Mouse (Mus musculus) layer of hippocampus, adult 18-20 months (tissue): ENCODE data around the gene Ltbr. TPM values are rescaled to one million over a fixed set of nuclear protein-coding genes. Genes with fewer than 3 reads are reported as not detected.
"Not testable (repeated sequence)": the region's sequence is repeated elsewhere in the genome, so short reads cannot be mapped to it uniquely, and the experiment has no call there.

Experiments used
- DNase-seq, 2 experiments: peaks; one replicate each; pipeline ENCODE4 v3.0.0; 2022; ENCODE audit warnings: low spot score in 2 of 2
- total RNA-seq, 2 experiments: library from RNA; stranded (reverse); gene quantifications; 2 replicates each; pipeline ENCODE4 v1.2.3; 2021

Ltbr gene
- total RNA-seq, 2 experiments from 2014 or later, result 6.5 to 7.4 TPM

- peak in 1 of 2 experiments; percentile 47 for DNase-seq
These were observed 38.7 kb downstream of the Ltbr start for GRCm38 (mm10) chr6:125274841-125275563.

DNA sequence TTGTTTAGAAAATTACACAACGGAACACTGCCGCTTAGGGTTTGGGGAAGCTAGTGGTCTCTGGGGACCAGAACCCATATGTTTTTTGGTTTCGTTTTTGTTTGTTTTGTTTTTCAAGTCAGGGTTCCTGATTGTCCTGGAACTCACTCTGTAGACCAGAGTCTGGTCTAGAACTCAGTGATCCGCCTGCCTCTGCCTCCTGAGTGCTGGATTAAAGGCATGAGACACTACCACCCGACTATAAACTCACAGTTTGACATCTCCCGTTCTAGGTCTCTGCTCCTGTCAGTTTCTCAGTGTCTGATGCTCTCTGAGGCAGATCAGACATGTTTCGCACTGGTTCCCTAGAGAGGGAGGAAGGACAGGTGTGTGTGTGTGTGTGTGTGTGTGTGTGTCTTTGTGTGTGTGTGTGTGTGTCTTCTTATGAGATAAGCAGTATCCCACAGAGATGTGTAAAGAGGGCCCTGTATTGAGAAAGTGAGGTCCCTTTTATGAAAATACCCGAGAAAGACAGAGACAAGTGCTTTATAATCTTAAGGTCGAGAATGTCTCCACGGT is 41.4 kb downstream of the Ltbr start:
- DNase-seq, result no peak

DNA sequence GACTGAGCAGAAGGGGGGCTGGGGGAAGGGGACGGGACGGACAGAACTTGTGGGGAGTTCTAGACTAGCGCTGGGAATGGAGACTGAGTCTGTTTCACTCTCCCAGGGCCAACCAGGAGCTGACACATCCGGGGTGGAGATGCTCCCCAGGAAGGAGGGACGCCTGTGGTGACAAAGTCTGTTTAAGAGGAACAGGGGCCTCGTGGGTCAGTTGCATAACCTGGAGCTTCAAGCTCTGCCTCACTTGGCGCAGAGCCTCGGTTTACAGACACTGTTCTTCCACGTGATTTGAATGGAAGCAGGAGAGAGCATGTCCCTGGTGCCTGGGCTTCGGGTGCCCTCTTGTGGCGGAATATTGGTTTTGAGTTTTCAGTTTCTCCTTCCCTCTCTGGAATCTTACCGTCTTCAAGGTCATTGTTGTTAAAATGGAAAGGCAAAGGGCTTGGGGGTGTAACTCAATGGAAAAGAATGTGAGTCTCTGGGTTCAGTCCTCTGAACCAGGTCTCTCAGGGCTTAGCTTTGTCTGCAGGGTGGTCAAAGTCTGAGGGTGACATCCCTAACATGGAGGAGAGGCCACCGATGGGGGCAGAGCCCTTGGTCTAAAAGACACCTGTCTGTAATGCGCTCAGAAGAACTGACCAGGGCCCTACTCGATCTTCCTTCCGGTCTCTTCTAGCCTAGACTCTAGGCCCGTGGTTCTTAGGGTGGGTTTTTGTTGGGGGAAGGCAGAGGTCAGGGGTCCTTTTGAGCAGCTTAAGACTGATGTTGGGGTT is 42.0 kb downstream of the Ltbr start:
- DNase-seq, result peak; percentile 87 to 97

GRCm38 (mm10) chr6:125268799-125269198 is 44.9 kb downstream of the Ltbr start:
- no peak for DNase-seq

DNA sequence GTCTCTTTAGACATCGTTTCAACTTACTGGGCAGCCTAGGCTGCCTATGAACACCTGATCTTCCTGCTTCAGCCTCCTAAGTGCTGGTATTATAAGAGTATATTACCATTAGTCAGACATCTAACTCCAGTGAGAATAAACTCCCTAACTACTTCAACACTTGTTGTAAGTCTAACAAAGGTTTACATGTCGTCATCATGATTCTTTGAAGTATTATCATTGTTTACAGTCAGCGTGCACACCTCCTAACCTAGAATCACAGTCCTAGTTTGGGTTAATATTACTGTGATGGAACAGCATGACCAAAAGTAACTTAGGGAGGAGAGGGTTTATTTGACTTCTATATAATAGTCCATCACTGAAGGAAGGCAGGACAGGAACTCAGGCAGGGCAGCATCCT is 46.2 kb downstream of the Ltbr start:
- DNase-seq, result no peak

DNA sequence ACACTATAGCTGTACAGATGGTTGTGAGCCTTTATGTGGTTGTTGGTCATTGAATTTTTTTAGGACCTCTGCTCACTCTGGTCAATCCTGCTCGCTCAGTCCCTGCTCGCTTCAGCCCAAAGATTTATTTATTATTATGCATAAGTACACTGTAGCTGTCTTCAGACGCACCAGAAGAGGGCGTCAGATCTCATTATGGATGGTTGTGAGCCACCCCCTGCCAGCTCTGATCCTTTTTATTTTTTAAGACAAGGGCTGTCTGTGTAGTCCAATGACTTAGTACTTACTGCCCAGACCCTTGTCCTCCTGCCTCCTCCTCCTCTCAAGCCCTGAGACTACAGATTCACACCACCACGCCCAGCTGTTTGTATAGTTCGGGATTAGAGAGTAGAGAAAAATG is 47.1 kb downstream of the Ltbr start:
- DNase-seq, result not testable (repeated sequence)

GRCm38 (mm10) chr6:125266091-125266490 is 47.6 kb downstream of the Ltbr start:
- DNase-seq, result no peak

DNA sequence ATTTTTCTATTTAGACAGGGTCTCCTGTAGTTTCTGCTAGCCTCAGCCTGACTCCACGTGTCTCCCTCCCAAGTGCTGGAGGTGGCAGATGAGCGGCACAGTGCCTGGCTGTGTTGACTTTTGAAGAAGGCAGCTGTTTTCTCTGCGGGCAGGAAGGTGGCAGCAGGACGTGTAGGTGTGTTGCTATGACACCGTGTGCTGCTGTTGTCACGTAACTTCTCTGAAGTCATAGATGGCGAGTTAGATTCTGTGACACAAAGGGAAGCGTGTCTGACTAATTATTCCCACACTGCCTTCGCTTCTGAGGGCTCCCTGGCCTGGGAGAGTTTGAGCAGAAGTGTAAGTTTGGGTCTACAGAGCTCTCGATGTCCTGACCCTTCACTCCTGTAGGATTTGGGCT is 48.4 kb downstream of the Ltbr start:
- peak in 1 of 2 experiments; percentile 26 for DNase-seq

DNA sequence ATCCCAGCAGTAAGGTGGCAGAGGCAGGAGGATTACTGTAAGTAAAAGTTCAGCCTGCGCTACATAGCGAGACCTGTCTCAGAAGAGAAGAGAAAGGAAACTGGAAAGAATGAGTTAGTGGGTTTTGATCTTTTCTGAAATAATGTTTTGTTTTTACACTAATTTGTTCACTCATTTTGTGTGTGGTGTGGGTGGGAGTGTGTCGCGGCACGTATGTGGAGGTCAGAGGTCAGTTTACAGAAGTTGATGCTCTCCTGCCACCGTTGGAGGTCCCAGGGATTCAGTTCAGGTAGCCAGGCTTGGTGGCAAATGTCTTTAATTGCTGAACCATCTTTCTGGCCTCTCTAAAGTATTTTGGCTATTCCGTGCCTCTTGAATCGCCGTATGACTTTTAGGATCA is 49.5 kb downstream of the Ltbr start:
- no peak for DNase-seq

- DNase-seq, result no peak
These were observed 53.6 kb downstream of the Ltbr start for GRCm38 (mm10) chr6:125260006-125260555.

Other genes with a start within 250 kb of the Ltbr start
- gene Lpar5, start 246.0 kb downstream of the Ltbr start, total RNA-seq, result under 1 TPM; 0.56 to 0.87 TPM
- gene Chd4, start 217.9 kb downstream of the Ltbr start, total RNA-seq, result 100 to 1,000 TPM; 153 to 176 TPM
- 10 to 100 TPM; 31.3 to 32.4 TPM for gene Nop2, start 182.0 kb downstream of the Ltbr start, total RNA-seq
- 10 to 100 TPM; 63.0 to 69.1 TPM for gene Iffo1, start 168.6 kb downstream of the Ltbr start, total RNA-seq
- 1,000 to 10,000 TPM; 2,555 to 2,598 TPM for gene Gapdh, start 147.4 kb downstream of the Ltbr start, total RNA-seq
- 10 to 100 TPM; 20.4 to 25.8 TPM for gene Ncapd2, start 122.2 kb downstream of the Ltbr start, total RNA-seq
- gene Mrpl51, start 122.1 kb downstream of the Ltbr start, total RNA-seq, result 10 to 100 TPM; 63.2 to 72.2 TPM
- gene Vamp1, start 98.3 kb downstream of the Ltbr start, total RNA-seq, result 10 to 100 TPM; 82.2 to 86.4 TPM
- gene Tapbpl, start 82.0 kb downstream of the Ltbr start, total RNA-seq, result 1 to 10 TPM; 4.1 to 4.4 TPM
- not detected for gene Cd27, start 76.9 kb downstream of the Ltbr start, total RNA-seq
- gene Tuba3a, start 27.8 kb downstream of the Ltbr start, total RNA-seq, result not detected
- gene Scnn1a, start 6.8 kb upstream of the Ltbr start, total RNA-seq, result 1 to 10 TPM; 3.6 to 6.6 TPM
- 10 to 100 TPM; 11.7 to 11.8 TPM for gene Tnfrsf1a, start 35.5 kb upstream of the Ltbr start, total RNA-seq
- under 1 TPM; 0.13 to 0.17 TPM for gene Plekhg6, start 66.9 kb upstream of the Ltbr start, total RNA-seq
- 10 to 100 TPM; 52.0 to 55.1 TPM for gene Cd9, start 180.9 kb upstream of the Ltbr start, total RNA-seq
- gene Vwf, start 232.9 kb upstream of the Ltbr start, total RNA-seq, result 10 to 100 TPM; 12.2 to 14.2 TPM